Comparison of ENCODE assay signal across 8 mouse cellular contexts in genomic region chr6:50455102-50455828, GRCm38 (mm10). TPM values are rescaled to one million over a fixed set of nuclear protein-coding genes. Genes with fewer than 3 reads are reported as not detected.
A peak's percentile ranks its signal among the peaks of the same experiment; 100 is the strongest.
DNase-seq lines count a peak whose midpoint lies in the region; ATAC-seq lines count a peak whose summit lies in the region.

No protein-coding gene starts in this region.

- DNase-seq in kidney, adult 18-20 months: peak; percentile 64
- no peak for DNase-seq in kidney, adult 9 months
- peak; percentile 58 for DNase-seq in adrenal gland, postnatal 25 days
- peak; percentile 58 for DNase-seq in kidney, postnatal 14 days
- peak; percentile 42 to 50 for DNase-seq in lung, postnatal 4 days
- DNase-seq in right cerebral cortex, postnatal 10 days (ENCODE audit: low spot score in 2 of 2): peak; percentile 51 to 52

- H3K4me3 ChIP-seq in embryonic facial prominence, embryonic 13.5 days: peak overlapping the region; percentile 67
- peak overlapping the region; percentile 72 for H3K4me3 ChIP-seq in heart, embryonic 13.5 days

- H3K27ac ChIP-seq in embryonic facial prominence, embryonic 13.5 days: peak overlapping the region; percentile 87
- H3K27ac ChIP-seq in heart, embryonic 13.5 days (replicated peaks): peak overlapping the region; percentile 85

- H3K27me3 ChIP-seq in embryonic facial prominence, embryonic 13.5 days: no peaks in the 10 kb centered on the region
- no peaks in the 10 kb centered on the region for H3K27me3 ChIP-seq in heart, embryonic 13.5 days (replicated peaks)

- H3K36me3 ChIP-seq in embryonic facial prominence, embryonic 13.5 days: no peaks in the 10 kb centered on the region
- H3K36me3 ChIP-seq in heart, embryonic 13.5 days: no peaks in the 10 kb centered on the region

- H3K4me2 ChIP-seq in embryonic facial prominence, embryonic 13.5 days: peak overlapping the region; percentile 96
- H3K4me2 ChIP-seq in heart, embryonic 13.5 days: peak overlapping the region; percentile 84

- no peaks in the 10 kb centered on the region for H3K9me3 ChIP-seq in embryonic facial prominence, embryonic 13.5 days
- no peaks in the 10 kb centered on the region for H3K9me3 ChIP-seq in heart, embryonic 13.5 days

- H3K9ac ChIP-seq in embryonic facial prominence, embryonic 13.5 days: peak overlapping the region; percentile 80
- peak overlapping the region; percentile 91 for H3K9ac ChIP-seq in heart, embryonic 13.5 days

- H3K4me1 ChIP-seq in embryonic facial prominence, embryonic 13.5 days: peaks cover 30% of the 10 kb centered on the region
- peaks cover 33% of the 10 kb centered on the region for H3K4me1 ChIP-seq in heart, embryonic 13.5 days

- peak; percentile 48 for ATAC-seq in embryonic facial prominence, embryonic 13.5 days (ENCODE audit: insufficient number of reproducible peaks, insufficient read depth, low FRiP score, low TSS enrichment, low read depth)
- ATAC-seq in heart, embryonic 13.5 days (ENCODE audit: extremely low read depth, insufficient number of reproducible peaks, low FRiP score, low TSS enrichment): peak; percentile 26; the same call in 1 of the 2 replicates

- under 1% methylated on average over 39 of the region's 39 CpGs for WGBS in embryonic facial prominence, embryonic 13.5 days
- under 1% methylated on average over 39 of the region's 39 CpGs for WGBS in heart, embryonic 13.5 days

RNA-seq across cellular contexts. Expression of gene Osbpl3, which starts 0.7 kb away (rescaled TPM):
- 58.9 and 64.9 TPM in 2 replicates for total RNA-seq in adrenal gland, postnatal 25 days (2021)
- polyA plus RNA-seq in embryonic facial prominence, embryonic 13.5 days (2015; fragmentation: Nextera tagmentation; extraction: Ambion mirVana): 13.9 and 15.1 TPM in 2 replicates
- 11.8 and 11.9 TPM in 2 replicates for polyA plus RNA-seq in heart, embryonic 13.5 days (2015; fragmentation: Nextera tagmentation; extraction: Ambion mirVana)
